Comparison of ENCODE assay signal across 12 mouse cellular contexts in the genomic region with DNA sequence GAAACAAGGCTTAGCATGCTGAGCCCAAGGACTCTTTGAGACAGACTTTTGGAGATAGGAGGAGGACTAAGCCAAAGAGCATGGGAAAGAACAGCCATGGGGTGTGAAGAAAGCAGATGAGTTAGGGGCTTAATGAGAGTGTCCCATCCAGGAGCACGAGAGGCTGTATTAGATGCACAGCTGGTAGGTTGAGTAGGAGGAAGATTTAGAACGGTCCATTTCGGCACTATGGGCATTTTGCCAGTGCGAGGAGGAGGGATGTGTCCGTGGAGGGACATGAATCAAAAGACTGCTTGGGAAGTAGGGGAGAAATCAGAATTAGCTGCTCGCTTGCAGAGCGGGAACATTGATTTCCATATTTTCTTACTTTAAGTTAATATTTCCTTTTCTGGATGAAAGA.
DNase-seq lines count a peak whose midpoint lies in the region.
"Had no signal": no experiment of that assay in that cellular context is flagged by ENCODE, and none has a peak within 500 bp of the region (broad histone marks: within the 10 kb centered on the region; RNA-seq: fewer than 3 reads in every experiment).

No protein-coding gene starts in this region.

- peak; percentile 25 for DNase-seq in cerebellum, adult 11-12 months
- DNase-seq in cerebellum, postnatal 4 days (ENCODE audit: low spot score in 2 of 2) = no peak
- peak; percentile 41 for DNase-seq in testis, postnatal 10 days (ENCODE audit: low spot score)
- no peak for DNase-seq in testis, postnatal 14 days (ENCODE audit: low spot score)
- peak; percentile 51 to 52 for DNase-seq in left cerebral cortex, postnatal 10 days (ENCODE audit: extremely low spot score in 1 of 2, low spot score in 2 of 2)
- DNase-seq in heart, embryonic 10.5 days (ENCODE audit: low spot score) = no peak
- DNase-seq in kidney, postnatal 25 days = no peak
- no peak for DNase-seq in spleen, postnatal 36 days (ENCODE audit: low spot score in 2 of 2)
- DNase-seq: lung, adult 2 months; thymus, postnatal 36 days had no signal

- H3K36me3 ChIP-seq in heart, embryonic 10.5 days = no peaks in the 10 kb centered on the region
- H3K36me3 ChIP-seq: kidney, embryonic 15.5 days had no signal

- H3K4me3 ChIP-seq in heart, embryonic 10.5 days = no peak overlapping the region
- H3K4me3 ChIP-seq: kidney, embryonic 15.5 days had no signal

- no peaks in the 10 kb centered on the region for H3K27me3 ChIP-seq in heart, embryonic 10.5 days (ENCODE audit: insufficient read depth, poor library complexity, severe bottlenecking)
- H3K27me3 ChIP-seq: kidney, embryonic 15.5 days; Patski had no signal

- intact Hi-C loops in left cerebral cortex, postnatal 10 days (cut with DNase I) = loop anchor here (10.0 kb wide), 2 partner anchors 81 to 191 kb away; no protein-coding TSS in a partner anchor

- no peaks in the 10 kb centered on the region for H3K4me1 ChIP-seq in heart, embryonic 10.5 days
- H3K4me1 ChIP-seq: kidney, embryonic 15.5 days had no signal

- no peak overlapping the region for H3K27ac ChIP-seq in heart, embryonic 10.5 days
- H3K27ac ChIP-seq: kidney, embryonic 15.5 days had no signal

- no peaks in the 10 kb centered on the region for H3K9me3 ChIP-seq in heart, embryonic 10.5 days
- H3K9me3 ChIP-seq: kidney, embryonic 15.5 days had no signal

- WGBS in heart, embryonic 10.5 days = 84% methylated on average over 7 of the region's 7 CpGs

Comparison
In these comparisons a context has a peak if more than half of its experiments do, and no peak if none do; other contexts are left out.
1. DNase-seq: peak in cerebellum, adult 11-12 months (single experiment), testis, postnatal 10 days (single experiment) and left cerebral cortex, postnatal 10 days (2 of 2); none in cerebellum, postnatal 4 days (0 of 2), testis, postnatal 14 days (single experiment), heart, embryonic 10.5 days (single experiment), kidney, postnatal 25 days (0 of 2) and spleen, postnatal 36 days (0 of 2).